Mouse (Mus musculus) intestine, embryonic 15.5 days (tissue): ENCODE data around the gene Tbr1. TPM values are rescaled to one million over a fixed set of nuclear protein-coding genes. Genes with fewer than 3 reads are reported as not detected.

Source experiments
- ATAC-seq: fragments of 200-750 bp; cut with Nextera tagmentation; 2 replicates; pipeline ENCODE4 v1.8.0; 2017; ENCODE audit warnings: moderate TSS enrichment, moderate library complexity
- H3K27ac ChIP-seq: fragments of 300-500 bp; sonication (generic); 2 replicates; pipeline ENCODE4 v1.5.1; 2015; ENCODE audit warnings: mild to moderate bottlenecking, inconsistent platforms
- H3K27me3 ChIP-seq: fragments of 300-500 bp; sonication (generic); replicated peaks from 2 replicates; pipeline ENCODE4 v1.6.1; 2015; ENCODE audit warnings: inconsistent platforms
- H3K36me3 ChIP-seq: fragments of 300-500 bp; sonication (generic); 2 replicates; pipeline ENCODE4 v1.6.1; 2015; ENCODE audit warnings: inconsistent platforms
- H3K4me1 ChIP-seq: fragments of 300-500 bp; sonication (generic); replicated peaks from 2 replicates; pipeline ENCODE4 v1.6.1; 2015; ENCODE audit warnings: inconsistent platforms
- H3K4me2 ChIP-seq: fragments of 300-500 bp; sonication (generic); replicated peaks from 2 replicates; pipeline ENCODE4 v1.6.1; 2015; ENCODE audit warnings: mild to moderate bottlenecking, inconsistent platforms
- H3K4me3 ChIP-seq: fragments of 300-500 bp; sonication (generic); replicated peaks from 2 replicates; pipeline ENCODE4 v1.5.1; 2015; ENCODE audit warnings: inconsistent platforms
- H3K9ac ChIP-seq: fragments of 300-500 bp; sonication (generic); 2 replicates; pipeline ENCODE4 v1.6.1; 2015; ENCODE audit warnings: inconsistent platforms
- H3K9me3 ChIP-seq: fragments of 300-500 bp; sonication (generic); 2 replicates; pipeline ENCODE4 v1.6.1; 2016; ENCODE audit warnings: inconsistent platforms
- WGBS: fragments of 180-500 bp; shearing (Covaris S2); methylation state at CpG from one replicate; pipeline ENCODE4 v1.1.7; 2015; 5-methylcytosine and 5-hydroxymethylcytosine counted together
- polyA plus RNA-seq: library from polyadenylated mRNA; unstranded; fragments of >200 nt; fragmentation: Nextera tagmentation; extraction: Ambion mirVana; gene quantifications from 2 replicates; pipeline ENCODE4 v1.2.1, GENCODE M21; 2015

Gene Tbr1
- polyA plus RNA-seq, result 0.09 TPM in 1 of 2 replicates, not detected in the other

- Histone ChIP-seq H3K4me1 (0 out of 2 replicates have a peak, but pooled peaks cover 18% of the 10 kb centered on the region), H3K9ac (no peak within 1 kb of the TSS), H3K36me3 (no peaks in the 10 kb centered on the region), H3K4me3 (no peak within 1 kb of the TSS), H3K27me3 (peaks cover 55% of the 10 kb centered on the region), H3K27ac (no peak within 1 kb of the TSS), H3K4me2 (peak within 1 kb of the TSS; percentile 9; the same call in 1 of the 2 replicates), H3K9me3 (no peaks in the 10 kb centered on the region)
- ATAC-seq, result peak; percentile 50
- 15% methylated on average over 11 of the region's 11 CpGs for WGBS
Measured at GRCm38 (mm10) chr2:61802656-61803251, at the start of gene Tbr1. Gene Tbr1, plus strand, starts transcription at chr2:61802930.

- Histone ChIP-seq H3K4me3 (no peak overlapping the region), H3K4me1 (no peaks in the 10 kb centered on the region), H3K27me3 (no peaks in the 10 kb centered on the region), H3K36me3 (no peaks in the 10 kb centered on the region), H3K9ac (no peak overlapping the region), H3K4me2 (no peak overlapping the region), H3K9me3 (no peaks in the 10 kb centered on the region), H3K27ac (no peak overlapping the region)
- ATAC-seq, result no peak
Measured at GRCm38 (mm10) chr2:61754989-61755388, 47.7 kb upstream of the Tbr1 start.

- Histone ChIP-seq H3K4me3 (no peak overlapping the region), H3K27me3 (no peaks in the 10 kb centered on the region), H3K27ac (no peak overlapping the region), H3K4me1 (no peaks in the 10 kb centered on the region), H3K9ac (no peak overlapping the region), H3K36me3 (no peaks in the 10 kb centered on the region), H3K9me3 (no peaks in the 10 kb centered on the region), H3K4me2 (no peak overlapping the region)
- no peak for ATAC-seq
- 79% methylated on average over 5 of the region's 5 CpGs for WGBS
Measured at GRCm38 (mm10) chr2:61759234-61759855, 43.4 kb upstream of the Tbr1 start.

- Histone ChIP-seq H3K4me3 (no peak overlapping the region), H3K27ac (no peak overlapping the region), H3K36me3 (no peaks in the 10 kb centered on the region), H3K9me3 (no peaks in the 10 kb centered on the region), H3K27me3 (no peaks in the 10 kb centered on the region), H3K4me1 (no peaks in the 10 kb centered on the region), H3K9ac (no peak overlapping the region), H3K4me2 (no peak overlapping the region)
- 80% methylated on average over 3 of the region's 3 CpGs for WGBS
- no peak for ATAC-seq
Measured at GRCm38 (mm10) chr2:61760044-61760443, 42.7 kb upstream of the Tbr1 start.

GRCm38 (mm10) chr2:61764470-61765105 lies 38.1 kb upstream of the Tbr1 start:
- H3K27ac ChIP-seq, result no peak overlapping the region
- no peaks in the 10 kb centered on the region for H3K36me3 ChIP-seq

GRCm38 (mm10) chr2:61765526-61765925 lies 37.2 kb upstream of the Tbr1 start:
- WGBS, result 83% methylated on average over 4 of the region's 4 CpGs
- Histone ChIP-seq H3K9ac (no peak overlapping the region), H3K4me2 (no peak overlapping the region), H3K9me3 (no peaks in the 10 kb centered on the region), H3K27me3 (no peaks in the 10 kb centered on the region), H3K36me3 (no peaks in the 10 kb centered on the region), H3K4me3 (no peak overlapping the region), H3K27ac (no peak overlapping the region), H3K4me1 (no peaks in the 10 kb centered on the region)
- ATAC-seq, result no peak

More at GRCm38 (mm10) chr2:61764470-61765105, 38.1 kb upstream of the Tbr1 start:
- no peak for ATAC-seq
- H3K4me1 ChIP-seq, result no peaks in the 10 kb centered on the region
- H3K9ac ChIP-seq, result no peak overlapping the region
- no peak overlapping the region for H3K4me3 ChIP-seq
- no peak overlapping the region for H3K4me2 ChIP-seq
- no peaks in the 10 kb centered on the region for H3K27me3 ChIP-seq
- no peaks in the 10 kb centered on the region for H3K9me3 ChIP-seq
- WGBS, result 77% methylated on average over 6 of the region's 6 CpGs

GRCm38 (mm10) chr2:61780794-61781193 lies 21.9 kb upstream of the Tbr1 start:
- H3K9ac ChIP-seq, result no peak overlapping the region
- no peaks in the 10 kb centered on the region for H3K27me3 ChIP-seq
- H3K4me2 ChIP-seq, result no peak overlapping the region
- no peak overlapping the region for H3K27ac ChIP-seq
- H3K36me3 ChIP-seq, result no peaks in the 10 kb centered on the region
- H3K9me3 ChIP-seq, result no peaks in the 10 kb centered on the region
- no peaks in the 10 kb centered on the region for H3K4me1 ChIP-seq
- no peak for ATAC-seq
- no peak overlapping the region for H3K4me3 ChIP-seq

GRCm38 (mm10) chr2:61794960-61795359 lies 7.8 kb upstream of the Tbr1 start:
- WGBS, result 78% methylated on average over 5 of the region's 5 CpGs
- H3K4me2 ChIP-seq, result no peak overlapping the region
- no peaks in the 10 kb centered on the region for H3K9me3 ChIP-seq
- H3K9ac ChIP-seq, result no peak overlapping the region
- no peaks in the 10 kb centered on the region for H3K27me3 ChIP-seq
- H3K4me1 ChIP-seq, result no peaks in the 10 kb centered on the region
- ATAC-seq, result no peak
- no peak overlapping the region for H3K27ac ChIP-seq
- no peak overlapping the region for H3K4me3 ChIP-seq
- H3K36me3 ChIP-seq, result no peaks in the 10 kb centered on the region

GRCm38 (mm10) chr2:61798048-61798447 lies 4.7 kb upstream of the Tbr1 start:
- H3K4me3 ChIP-seq, result no peak overlapping the region
- no peak overlapping the region for H3K4me2 ChIP-seq
- ATAC-seq, result peak; percentile 50
- peaks cover 15% of the 10 kb centered on the region for H3K27me3 ChIP-seq
- H3K9ac ChIP-seq, result no peak overlapping the region
- WGBS, result 71% methylated on average over 1 of the region's 1 CpGs
- H3K27ac ChIP-seq, result no peak overlapping the region
- H3K36me3 ChIP-seq, result no peaks in the 10 kb centered on the region
- no peaks in the 10 kb centered on the region for H3K9me3 ChIP-seq
- no peaks in the 10 kb centered on the region for H3K4me1 ChIP-seq

- Histone ChIP-seq H3K9ac (no peak overlapping the region), H3K4me1 (0 out of 2 replicates have a peak, but pooled peaks cover 18% of the 10 kb centered on the region), H3K9me3 (no peaks in the 10 kb centered on the region), H3K27ac (no peak overlapping the region), H3K27me3 (peaks cover 57% of the 10 kb centered on the region), H3K4me3 (no peak overlapping the region), H3K4me2 (peak overlapping the region; percentile 9; the same call in 1 of the 2 replicates), H3K36me3 (no peaks in the 10 kb centered on the region)
- WGBS, result 3% methylated on average over 29 of the region's 29 CpGs
- no peak for ATAC-seq
Measured at GRCm38 (mm10) chr2:61803443-61804367, 975 bp downstream of the Tbr1 start.

GRCm38 (mm10) chr2:61804382-61804840 lies 1.7 kb downstream of the Tbr1 start:
- no peak overlapping the region for H3K9ac ChIP-seq
- H3K36me3 ChIP-seq, result no peaks in the 10 kb centered on the region
- 3% methylated on average over 10 of the region's 10 CpGs for WGBS
- H3K4me2 ChIP-seq, result no peak overlapping the region
- H3K27ac ChIP-seq, result no peak overlapping the region
- no peak for ATAC-seq
- no peak overlapping the region for H3K4me3 ChIP-seq
- 0 out of 2 replicates have a peak, but pooled peaks cover 18% of the 10 kb centered on the region for H3K4me1 ChIP-seq
- H3K27me3 ChIP-seq, result peaks cover 64% of the 10 kb centered on the region
- no peaks in the 10 kb centered on the region for H3K9me3 ChIP-seq
